Mouse (Mus musculus) hindbrain, postnatal 0 days (tissue): ENCODE measurements around the gene Pgap1. TPM values are rescaled to one million over a fixed set of nuclear protein-coding genes. Genes with fewer than 3 reads are reported as not detected.

Experiments used
- ATAC-seq: fragments of 200-750 bp; cut with Nextera tagmentation; 2 replicates; pipeline ENCODE4 v1.8.0; 2017; ENCODE audit warnings: mild to moderate bottlenecking, moderate TSS enrichment, moderate library complexity
- DNase-seq: peaks from one replicate; pipeline ENCODE4 v3.0.0-alpha.2; 2015; ENCODE audit warnings: low spot score
- H3K27ac ChIP-seq: fragments of 300-500 bp; sonication (generic); 2 replicates; pipeline ENCODE4 v1.5.1; 2014; ENCODE audit warnings: mild to moderate bottlenecking
- H3K27me3 ChIP-seq: fragments of 300-500 bp; sonication (generic); 2 replicates; pipeline ENCODE4 v1.6.1; 2014; ENCODE audit warnings: low read length, mixed read lengths; ENCODE audit not compliant: insufficient read depth
- H3K36me3 ChIP-seq: fragments of 300-500 bp; sonication (generic); 2 replicates; pipeline ENCODE4 v1.6.1; 2014; ENCODE audit warnings: low read length, mixed read lengths; ENCODE audit not compliant: insufficient read depth
- H3K4me1 ChIP-seq: fragments of 300-500 bp; sonication (generic); 2 replicates; pipeline ENCODE4 v1.6.1; 2014; ENCODE audit warnings: antibody characterized with exemption, low read length, mixed read lengths; ENCODE audit not compliant: insufficient read depth
- H3K4me2 ChIP-seq: fragments of 300-500 bp; sonication (generic); 2 replicates; pipeline ENCODE4 v1.6.1; 2014; ENCODE audit warnings: low read depth, mild to moderate bottlenecking, low read length, moderate library complexity, mixed read lengths
- H3K4me3 ChIP-seq: fragments of 300-500 bp; sonication (generic); 2 replicates; pipeline ENCODE4 v1.5.1; 2014; ENCODE audit warnings: low read length
- H3K9ac ChIP-seq: fragments of 300-500 bp; sonication (generic); replicated peaks from 2 replicates; pipeline ENCODE4 v1.6.1; 2014; ENCODE audit warnings: mild to moderate bottlenecking, low read length, moderate library complexity, mixed read lengths
- H3K9me3 ChIP-seq: fragments of 300-500 bp; sonication (generic); 2 replicates; pipeline ENCODE4 v1.6.1; 2016; ENCODE audit warnings: low read length, mixed read lengths
- CTCF ChIP-seq: IDR thresholded peaks from 2 replicates; pipeline ENCODE4 v1.5.1; 2016; ENCODE audit warnings: antibody characterized with exemption, control low read depth, low read depth
- WGBS: fragments of 180-500 bp; shearing (Covaris S2); extraction: QIAGEN DNeasy Blood & Tissue Kit; methylation state at CpG from one replicate; pipeline ENCODE4 v1.1.7; 2014; 5-methylcytosine and 5-hydroxymethylcytosine counted together
- polyA plus RNA-seq: library from polyadenylated mRNA; unstranded; fragments of >200 nt; fragmentation: Nextera tagmentation; extraction: Ambion mirVana; gene quantifications from 2 replicates; pipeline ENCODE4 v1.2.1, GENCODE M21; 2015
- total RNA-seq: library from RNA; depleted of rRNA; stranded (reverse); fragments of >200 nt; gene quantifications from 2 replicates; pipeline ENCODE4 v1.2.3, GENCODE M21; 2014

Gene Pgap1
- total and polyA plus RNA-seq, 2 experiments from 2014 or later = 20.6 to 108 TPM

DNA sequence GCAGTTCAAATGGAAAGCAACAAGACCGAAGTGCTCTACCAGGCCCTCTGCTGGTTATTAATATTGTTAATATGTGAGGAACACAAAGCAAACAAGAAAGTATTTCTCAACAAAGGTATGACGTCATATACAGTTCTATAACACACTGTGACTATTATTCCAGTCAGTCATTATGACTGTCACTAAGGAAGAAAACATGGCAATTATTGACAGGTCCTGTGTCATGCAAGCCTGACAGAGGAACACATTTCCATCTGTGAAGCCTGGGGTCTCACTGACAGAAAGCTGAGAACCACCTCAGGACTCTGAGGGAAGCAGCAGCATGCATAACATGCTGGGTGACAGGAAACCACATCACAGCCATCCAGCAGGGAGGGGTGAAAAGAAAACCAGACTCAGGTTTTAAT lies 65.0 kb downstream of the Pgap1 start:
- H3K27me3 ChIP-seq = no peaks in the 10 kb centered on the region
- H3K9me3 ChIP-seq = no peaks in the 10 kb centered on the region
- no peak overlapping the region for H3K4me3 ChIP-seq
- ATAC-seq (peak; percentile 67; the same call in 1 of the 2 replicates), DNase-seq (peak; percentile 46)
- H3K9ac ChIP-seq = no peak overlapping the region
- H3K4me2 ChIP-seq = no peak overlapping the region
- peak; percentile 47 for TF ChIP-seq CTCF
- peaks cover 18% of the 10 kb centered on the region for H3K36me3 ChIP-seq
- H3K4me1 ChIP-seq = no peaks in the 10 kb centered on the region
- H3K27ac ChIP-seq = no peak overlapping the region
- WGBS = 70% methylated on average over 2 of the region's 2 CpGs

GRCm38 (mm10) chr1:54484744-54485420 lies 72.6 kb downstream of the Pgap1 start:
- Histone ChIP-seq H3K4me2 (no peak overlapping the region), H3K27me3 (no peaks in the 10 kb centered on the region), H3K9me3 (no peaks in the 10 kb centered on the region), H3K4me3 (no peak overlapping the region), H3K9ac (no peak overlapping the region), H3K27ac (no peak overlapping the region), H3K4me1 (no peaks in the 10 kb centered on the region), H3K36me3 (peaks cover 9% of the 10 kb centered on the region)
- 90% methylated on average over 3 of the region's 3 CpGs for WGBS
- ATAC-seq = no peak
- TF ChIP-seq CTCF = no peak
- no peak for DNase-seq

DNA sequence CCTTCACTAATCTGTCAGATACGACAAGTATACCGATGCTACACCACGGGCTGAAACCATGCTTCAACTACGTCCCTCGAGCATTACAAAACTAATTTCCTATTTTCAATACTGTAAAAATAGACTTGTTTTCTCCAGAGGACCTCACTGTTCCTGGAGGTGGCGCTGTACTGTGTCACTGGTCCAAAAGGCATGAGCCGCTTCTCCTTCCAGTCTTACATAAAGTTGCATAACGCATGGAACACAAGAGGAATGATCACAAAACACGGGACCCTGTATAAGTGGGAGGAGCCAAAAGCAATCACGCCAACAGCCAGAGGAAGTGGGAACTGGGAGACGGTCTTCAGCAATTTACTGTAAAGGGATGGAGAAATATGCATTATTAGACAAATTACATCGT lies 77.0 kb downstream of the Pgap1 start:
- no peak for ATAC-seq
- Histone ChIP-seq H3K4me2 (no peak overlapping the region), H3K27me3 (no peaks in the 10 kb centered on the region), H3K36me3 (peaks cover 16% of the 10 kb centered on the region), H3K9me3 (no peaks in the 10 kb centered on the region), H3K4me1 (no peaks in the 10 kb centered on the region), H3K27ac (no peak overlapping the region), H3K9ac (no peak overlapping the region), H3K4me3 (no peak overlapping the region)
- no peak for TF ChIP-seq CTCF
- no peak for DNase-seq
- WGBS = 94% methylated on average over 12 of the region's 12 CpGs

DNA sequence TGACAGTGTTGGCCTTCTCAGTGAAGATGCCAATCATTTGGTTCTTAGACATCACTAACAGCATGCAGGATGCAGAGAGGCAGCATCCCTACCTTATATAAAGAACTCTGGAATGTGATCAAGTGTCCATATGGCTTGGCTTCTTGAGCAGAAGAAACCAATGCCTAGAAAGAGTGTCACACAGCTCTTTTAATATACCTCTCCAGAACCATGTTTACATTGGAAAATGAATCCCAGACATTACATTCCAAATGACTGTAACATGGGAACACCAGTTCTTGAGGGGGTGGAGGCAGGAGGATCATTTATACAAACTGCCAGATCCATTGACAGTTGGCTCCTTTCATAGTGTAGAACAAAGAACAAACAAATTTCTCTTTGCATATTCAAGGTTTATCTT lies 88.8 kb downstream of the Pgap1 start:
- ATAC-seq (no peak), DNase-seq (no peak)
- no peak for TF ChIP-seq CTCF
- H3K27me3 ChIP-seq = no peaks in the 10 kb centered on the region
- H3K36me3 ChIP-seq = peaks cover 3% of the 10 kb centered on the region; the same call in 1 of the 2 replicates
- H3K9ac ChIP-seq = no peak overlapping the region
- no peak overlapping the region for H3K4me3 ChIP-seq
- H3K4me1 ChIP-seq = no peaks in the 10 kb centered on the region
- H3K27ac ChIP-seq = no peak overlapping the region
- no peak overlapping the region for H3K4me2 ChIP-seq
- no peaks in the 10 kb centered on the region for H3K9me3 ChIP-seq

- peaks cover 3% of the 10 kb centered on the region; the same call in 1 of the 2 replicates for H3K36me3 ChIP-seq
- no peak for TF ChIP-seq CTCF
- no peaks in the 10 kb centered on the region for H3K4me1 ChIP-seq
- WGBS = 100% methylated on average over 1 of the region's 1 CpGs
- ATAC-seq = no peak
- H3K9me3 ChIP-seq = no peaks in the 10 kb centered on the region
- no peak overlapping the region for H3K4me2 ChIP-seq
- no peak for DNase-seq
- H3K4me3 ChIP-seq = no peak overlapping the region
- H3K9ac ChIP-seq = no peak overlapping the region
- H3K27ac ChIP-seq = no peak overlapping the region
- H3K27me3 ChIP-seq = no peaks in the 10 kb centered on the region
Observed at GRCm38 (mm10) chr1:54467366-54467765, 90.1 kb downstream of the Pgap1 start.

GRCm38 (mm10) chr1:54452116-54452515 lies 105.4 kb downstream of the Pgap1 start:
- TF ChIP-seq CTCF = no peak
- Histone ChIP-seq H3K27ac (no peak overlapping the region), H3K36me3 (no peaks in the 10 kb centered on the region), H3K27me3 (no peaks in the 10 kb centered on the region), H3K4me3 (no peak overlapping the region), H3K4me1 (no peaks in the 10 kb centered on the region), H3K9ac (no peak overlapping the region), H3K4me2 (no peak overlapping the region), H3K9me3 (no peaks in the 10 kb centered on the region)
- no peak for ATAC-seq
- DNase-seq = no peak
- WGBS = 86% methylated on average over 2 of the region's 2 CpGs

GRCm38 (mm10) chr1:54448833-54449232 lies 108.7 kb downstream of the Pgap1 start:
- H3K4me2 ChIP-seq = no peak overlapping the region
- no peak overlapping the region for H3K9ac ChIP-seq
- no peaks in the 10 kb centered on the region for H3K36me3 ChIP-seq
- no peak for ATAC-seq
- no peak overlapping the region for H3K27ac ChIP-seq
- no peaks in the 10 kb centered on the region for H3K4me1 ChIP-seq
- H3K27me3 ChIP-seq = no peaks in the 10 kb centered on the region
- no peak for DNase-seq
- no peak overlapping the region for H3K4me3 ChIP-seq
- 85% methylated on average over 4 of the region's 4 CpGs for WGBS
- no peak for TF ChIP-seq CTCF
- no peaks in the 10 kb centered on the region for H3K9me3 ChIP-seq
